Mouse (Mus musculus) E14TG2a.4 (cell line): ENCODE results near the gene Morc3.

ENCODE experiments used
- CTCF ChIP-seq: conservative IDR thresholded peaks from 2 replicates; pipeline ENCODE4 v1.5.1; 2014; ENCODE audit warnings: low read length
- NANOG ChIP-seq: IDR thresholded peaks from 2 replicates; pipeline ENCODE4 v1.6.1; 2014; ENCODE audit warnings: borderline replicate concordance, low read length, mixed read lengths

DNA sequence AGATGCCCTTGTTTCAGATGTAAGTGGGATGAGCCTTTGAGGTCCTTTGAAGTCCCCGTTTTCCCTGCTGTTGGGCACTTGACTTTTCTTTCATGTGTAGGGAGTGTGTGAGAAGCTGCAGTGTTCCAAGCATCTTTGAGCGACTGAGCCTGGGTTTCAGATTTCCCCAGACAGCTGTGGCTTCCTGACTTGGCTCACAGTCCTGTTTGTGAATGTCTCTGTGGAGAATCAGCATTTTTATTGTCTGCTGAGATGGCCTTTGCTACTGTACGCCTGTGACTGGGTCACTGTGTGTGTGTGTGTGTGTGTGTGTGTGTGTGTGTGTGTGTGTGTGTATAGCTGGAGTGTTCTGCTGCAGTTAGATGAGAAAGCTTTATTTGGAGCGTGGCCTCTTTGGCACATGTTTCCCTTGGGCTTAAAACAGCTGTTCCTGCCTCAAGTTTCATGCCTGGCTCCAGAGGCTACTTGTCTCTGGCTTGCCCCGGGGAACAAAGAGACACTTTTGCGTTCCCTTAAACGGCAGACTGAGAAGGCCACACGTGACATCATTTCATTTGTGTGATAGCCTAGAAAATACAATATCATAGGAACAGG lies 23.9 kb upstream of the Morc3 start:
- TF ChIP-seq CTCF (no peak), NANOG (peak; percentile 9; the same call in 1 of the 2 replicates)
